ENCODE assay signal across 9 mouse cellular contexts in genomic region chr16:76453457-76454200, GRCm38 (mm10).
DNase-seq lines count a peak whose midpoint lies in the region; ATAC-seq and TF ChIP-seq lines count a peak whose summit lies in the region.
"Had no signal": no experiment of that assay in that cellular context is flagged by ENCODE, and none has a peak within 500 bp of the region (broad histone marks: within the 10 kb centered on the region; RNA-seq: fewer than 3 reads in every experiment).

No protein-coding gene starts in this region.

- no peaks in the 10 kb centered on the region; the same call in 1 of the 2 replicates for H3K4me1 ChIP-seq in intestine, postnatal 0 days (replicated peaks; ENCODE audit: control insufficient read depth, insufficient read depth, low read length)
- peaks cover 22% of the 10 kb centered on the region for H3K4me1 ChIP-seq in lung, embryonic 15.5 days

- intact Hi-C loops in left cerebral cortex, postnatal 4 days (cut with DNase I) = no loop called here

- H3K9me3 ChIP-seq in intestine, postnatal 0 days (ENCODE audit: control insufficient read depth) = no peaks in the 10 kb centered on the region
- no peaks in the 10 kb centered on the region for H3K9me3 ChIP-seq in lung, embryonic 15.5 days
- H3K9me3 ChIP-seq: hindbrain, embryonic 15.5 days had no signal

- peak; percentile 100 for ATAC-seq in intestine, postnatal 0 days
- peak; percentile 41; the same call in 1 of the 2 replicates for ATAC-seq in lung, embryonic 15.5 days (ENCODE audit: borderline replicate concordance, extremely low read depth, low FRiP score, low TSS enrichment)
- no peak for ATAC-seq in megakaryocyte-erythroid progenitor cell, adult 5-6 weeks (replicated peaks; ENCODE audit: low FRiP score, low TSS enrichment, poor library complexity, severe bottlenecking)

- no peaks in the 10 kb centered on the region for H3K36me3 ChIP-seq in intestine, postnatal 0 days (ENCODE audit: control insufficient read depth, insufficient read depth)
- no peaks in the 10 kb centered on the region for H3K36me3 ChIP-seq in lung, embryonic 15.5 days
- H3K36me3 ChIP-seq: hindbrain, embryonic 15.5 days had no signal

- no peak overlapping the region for H3K9ac ChIP-seq in intestine, postnatal 0 days (ENCODE audit: low read depth, low read length)
- H3K9ac ChIP-seq in lung, embryonic 15.5 days = no peak overlapping the region
- H3K9ac ChIP-seq: hindbrain, embryonic 15.5 days had no signal

- WGBS in intestine, postnatal 0 days = 16% methylated on average over 11 of the region's 11 CpGs
- WGBS in lung, embryonic 15.5 days = 23% methylated on average over 11 of the region's 11 CpGs

- DNase-seq in adrenal gland, adult (ENCODE audit: inconsistent age in 2 of 2, low spot score in 1 of 2) = peak; percentile 30 to 51
- no peak for DNase-seq in adrenal gland, adult 18-20 months (ENCODE audit: low spot score in 2 of 2)
- peak; percentile 83 for DNase-seq in embryo, embryonic 9.5 days (ENCODE audit: extremely low spot score)
- no peak for DNase-seq in right cerebral cortex, adult 2 months (ENCODE audit: low spot score in 2 of 2)
- no peak for DNase-seq in left cerebral cortex, postnatal 4 days

- H3K4me3 ChIP-seq in intestine, postnatal 0 days (ENCODE audit: low read depth, low read length) = 0 out of 2 replicates have a peak overlapping the region, but pooled peaks have one; percentile 16
- H3K4me3 ChIP-seq in lung, embryonic 15.5 days = no peak overlapping the region
- H3K4me3 ChIP-seq: hindbrain, embryonic 15.5 days had no signal

- H3K27me3 ChIP-seq in intestine, postnatal 0 days (replicated peaks; ENCODE audit: control insufficient read depth, insufficient read depth, low read length) = no peaks in the 10 kb centered on the region
- H3K27me3 ChIP-seq in lung, embryonic 15.5 days = no peaks in the 10 kb centered on the region
- H3K27me3 ChIP-seq: hindbrain, embryonic 15.5 days had no signal

- peak overlapping the region; percentile 88 for H3K27ac ChIP-seq in intestine, postnatal 0 days (ENCODE audit: low read depth, low read length)
- peak overlapping the region; percentile 59; the same call in 1 of the 2 replicates for H3K27ac ChIP-seq in lung, embryonic 15.5 days
- H3K27ac ChIP-seq: hindbrain, embryonic 15.5 days had no signal

- H3K4me2 ChIP-seq in intestine, postnatal 0 days (replicated peaks; ENCODE audit: low read depth) = peak overlapping the region; percentile 60
- H3K4me2 ChIP-seq in lung, embryonic 15.5 days = peak overlapping the region; percentile 13; the same call in 1 of the 2 replicates
- H3K4me2 ChIP-seq: hindbrain, embryonic 15.5 days had no signal

- TF ChIP-seq CTCF in intestine, postnatal 0 days (IDR thresholded peaks at IDR 0.05; ENCODE audit: low read depth) = no peak

Comparison
In these comparisons a context has a peak if more than half of its experiments do, and no peak if none do; other contexts are left out.
1. DNase-seq: peak in adrenal gland, adult (2 of 2) and embryo, embryonic 9.5 days (single experiment); none in adrenal gland, adult 18-20 months (0 of 2), right cerebral cortex, adult 2 months (0 of 2) and left cerebral cortex, postnatal 4 days (single experiment).